Mouse (Mus musculus): ENCODE results near the gene Serpinf2. TPM values are rescaled to one million over a fixed set of nuclear protein-coding genes. Genes with fewer than 3 reads are reported as not detected.
"Not testable (repeated sequence)": the region's sequence is repeated elsewhere in the genome, so short reads cannot be mapped to it uniquely, and the experiment has no call there.

Serpinf2 gene
- polyA plus RNA-seq, 1 experiment from 2014 or later: not detected

- Histone ChIP-seq H3K9me3 (replicated peaks) (no peaks in the 10 kb centered on the region), H3K36me3 (peaks cover 10% of the 10 kb centered on the region; the same call in 1 of the 2 replicates), H3K4me1 (peaks cover 2% of the 10 kb centered on the region; the same call in 1 of the 2 replicates), H3K27me3 (ENCODE audit: low read depth, poor library complexity, severe bottlenecking) (no peaks in the 10 kb centered on the region), H3K27ac (replicated peaks) (no peak overlapping the region), H3K4me3 (no peak overlapping the region)
- no peak for DNase-seq (ENCODE audit: low spot score)
- 91% methylated on average over 7 of the region's 7 CpGs for whole genome bisulfite sequencing
Measured at GRCm38 (mm10) chr11:75397452-75397851, 41.9 kb downstream of the Serpinf2 start.

- DNase-seq (ENCODE audit: low spot score): no peak
- no peaks in the 10 kb centered on the region for H3K9me3 ChIP-seq (replicated peaks)
- no peaks in the 10 kb centered on the region for H3K4me1 ChIP-seq
- H3K4me3 ChIP-seq: no peak overlapping the region
- no peak overlapping the region for H3K27ac ChIP-seq (replicated peaks)
- H3K27me3 ChIP-seq (ENCODE audit: low read depth, poor library complexity, severe bottlenecking): no peaks in the 10 kb centered on the region
- WGBS: 88% methylated on average over 1 of the region's 1 CpGs
- peaks cover 10% of the 10 kb centered on the region; the same call in 1 of the 2 replicates for H3K36me3 ChIP-seq
Measured at GRCm38 (mm10) chr11:75395611-75396010, 43.8 kb downstream of the Serpinf2 start.

GRCm38 (mm10) chr11:75383529-75383928 is 55.9 kb downstream of the Serpinf2 start:
- 68% methylated on average over 3 of the region's 3 CpGs for WGBS
- H3K27ac ChIP-seq (replicated peaks): not testable (repeated sequence)

More at GRCm38 (mm10) chr11:75383529-75383928, 55.9 kb downstream of the Serpinf2 start:
- not testable (repeated sequence) for H3K9me3 ChIP-seq (replicated peaks); DNase-seq (ENCODE audit: low spot score); H3K27me3 ChIP-seq (ENCODE audit: low read depth, poor library complexity, severe bottlenecking); H3K36me3 ChIP-seq; H3K4me3 ChIP-seq; H3K4me1 ChIP-seq

MicroRNA genes within 50 kb of the gene (microRNA counts, 519-probe panel; counts per million panel counts)
- 7,497 counts per million, percentile 78 among the panel's probes with 10 or more counts for microRNA mmu-miR-22

Small RNA genes lying within 50 kb of the gene (microRNA-seq; reads per million reads assigned to microRNA genes)
- 2,708 reads per million, percentile 86 among the genes with 10 or more reads in this experiment for gene Mir22

Other genes starting within 250 kb of the Serpinf2 start
- gene Dph1, start 248.3 kb downstream of the Serpinf2 start, polyA plus RNA-seq (2016; fragmentation: Nextera tagmentation; extraction: Ambion mirVana): 25.4 and 27.3 TPM in 2 replicates
- 2.3 and 3.0 TPM in 2 replicates for gene Rtn4rl1, start 245.8 kb downstream of the Serpinf2 start, polyA plus RNA-seq (2016; fragmentation: Nextera tagmentation; extraction: Ambion mirVana)
- 179 and 197 TPM in 2 replicates for gene Rpa1, start 91.3 kb downstream of the Serpinf2 start, polyA plus RNA-seq (2016; fragmentation: Nextera tagmentation; extraction: Ambion mirVana)
- 17.5 and 19.5 TPM in 2 replicates for gene Smyd4, start 91.2 kb downstream of the Serpinf2 start, polyA plus RNA-seq (2016; fragmentation: Nextera tagmentation; extraction: Ambion mirVana)
- 69.6 and 70.2 TPM in 2 replicates for gene Serpinf1, start 16.9 kb downstream of the Serpinf2 start, polyA plus RNA-seq (2016; fragmentation: Nextera tagmentation; extraction: Ambion mirVana)
- 5.7 and 7.5 TPM in 2 replicates for gene Wdr81, start 15.1 kb upstream of the Serpinf2 start, polyA plus RNA-seq (2016; fragmentation: Nextera tagmentation; extraction: Ambion mirVana)
- 10.2 and 10.6 TPM in 2 replicates for gene Tlcd2, start 22.1 kb upstream of the Serpinf2 start, polyA plus RNA-seq (2016; fragmentation: Nextera tagmentation; extraction: Ambion mirVana)
- gene Prpf8, start 47.2 kb upstream of the Serpinf2 start, polyA plus RNA-seq (2016; fragmentation: Nextera tagmentation; extraction: Ambion mirVana): 67.3 and 72.2 TPM in 2 replicates
- 0.35 and 0.44 TPM in 2 replicates for gene Rilp, start 70.5 kb upstream of the Serpinf2 start, polyA plus RNA-seq (2016; fragmentation: Nextera tagmentation; extraction: Ambion mirVana)
- 4.7 and 4.8 TPM in 2 replicates for gene Scarf1, start 73.9 kb upstream of the Serpinf2 start, polyA plus RNA-seq (2016; fragmentation: Nextera tagmentation; extraction: Ambion mirVana)
- 6.5 and 8.2 TPM in 2 replicates for gene Slc43a2, start 92.1 kb upstream of the Serpinf2 start, polyA plus RNA-seq (2016; fragmentation: Nextera tagmentation; extraction: Ambion mirVana)
- gene Pitpna, start 148.5 kb upstream of the Serpinf2 start, polyA plus RNA-seq (2016; fragmentation: Nextera tagmentation; extraction: Ambion mirVana): 63.4 and 65.5 TPM in 2 replicates
- gene Inpp5k, start 191.4 kb upstream of the Serpinf2 start, polyA plus RNA-seq (2016; fragmentation: Nextera tagmentation; extraction: Ambion mirVana): 19.6 and 23.8 TPM in 2 replicates
- gene Myo1c, start 210.9 kb upstream of the Serpinf2 start, polyA plus RNA-seq (2016; fragmentation: Nextera tagmentation; extraction: Ambion mirVana): 16.4 and 19.3 TPM in 2 replicates
- 127 and 133 TPM in 2 replicates for gene Crk, start 239.7 kb upstream of the Serpinf2 start, polyA plus RNA-seq (2016; fragmentation: Nextera tagmentation; extraction: Ambion mirVana)

All from midbrain, embryonic 10.5 days (tissue).